Mouse (Mus musculus): ENCODE data around the gene Ly6g6d.

The Ly6g6d gene

GRCm38 (mm10) chr17:35024261-35024660 is 53.6 kb downstream of the Ly6g6d start:
- no peak for DNase-seq (ENCODE audit: low read depth)

DNA sequence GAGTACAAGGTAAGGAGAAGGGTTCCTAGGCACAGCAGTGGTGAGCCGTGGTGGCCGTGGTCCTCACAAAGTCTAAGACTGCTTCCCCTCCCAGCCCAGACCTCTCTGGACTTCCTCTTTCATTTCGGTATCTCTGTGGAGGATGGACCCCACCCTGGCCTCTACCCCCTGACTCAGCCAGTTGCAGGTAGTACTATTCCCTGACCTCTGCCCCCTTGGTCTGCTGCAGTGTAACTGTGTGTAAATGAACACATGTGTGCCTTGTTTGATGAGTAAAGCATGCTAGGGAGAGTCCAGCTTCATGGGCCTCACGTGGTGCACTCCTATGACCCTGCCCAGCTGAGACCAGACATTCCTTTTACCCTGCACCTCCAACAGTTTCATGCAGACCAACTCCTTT is 54.1 kb downstream of the Ly6g6d start:
- no peak for DNase-seq (ENCODE audit: low read depth)

DNA sequence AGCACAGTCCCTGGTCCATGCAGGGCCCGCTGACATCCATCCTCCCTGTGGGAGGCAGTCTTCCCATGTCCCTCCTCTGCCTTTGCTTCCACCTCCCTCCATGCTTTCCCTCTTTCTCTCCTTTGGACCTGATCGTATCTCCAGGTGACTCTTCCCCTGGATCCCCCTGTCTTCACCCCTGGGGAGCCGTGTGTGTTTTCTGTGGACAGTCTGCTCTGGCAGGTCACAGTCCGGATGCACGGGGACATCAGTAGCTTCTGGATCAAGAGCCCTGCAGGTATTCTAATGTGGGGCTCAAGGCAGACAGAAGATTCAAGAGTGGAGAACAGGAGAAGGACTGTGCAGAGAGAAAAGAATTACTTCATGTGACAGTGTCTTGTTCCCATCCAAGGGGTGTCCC is 54.6 kb downstream of the Ly6g6d start:
- no peak for DNase-seq (ENCODE audit: low read depth)

DNA sequence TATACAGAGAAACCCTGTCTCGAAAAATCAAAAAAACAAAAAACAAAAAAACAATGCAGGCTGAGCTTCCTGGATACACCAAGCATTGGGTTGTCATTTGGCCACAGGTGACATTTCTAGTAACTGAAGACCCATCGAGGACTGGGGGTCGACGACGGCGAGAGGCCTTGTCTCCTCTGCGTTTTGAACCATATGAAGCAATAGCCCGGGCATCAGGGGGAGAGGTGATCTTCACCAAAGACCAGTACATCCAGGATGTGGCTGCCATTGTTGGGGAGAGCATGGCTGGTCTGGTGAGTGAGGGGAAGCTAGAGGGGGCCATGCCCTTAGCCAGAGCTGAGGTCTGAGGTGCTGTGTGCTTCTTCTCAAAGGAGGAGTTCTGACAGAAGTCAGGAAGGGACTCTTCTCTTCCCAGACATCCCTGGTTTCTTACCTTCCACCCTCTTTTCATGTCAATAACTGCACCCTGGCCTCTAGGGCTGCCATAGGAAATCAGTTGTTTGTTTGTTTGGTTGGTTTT is 55.3 kb downstream of the Ly6g6d start:
- DNase-seq (ENCODE audit: low read depth) = no peak

- DNase-seq (ENCODE audit: low read depth) = no peak
These were observed 55.9 kb downstream of the Ly6g6d start for GRCm38 (mm10) chr17:35021842-35022477.

All from c-Kit-positive CD71-negative TER-119-negative erythroid progenitor cells, embryonic 14.5 days (primary cell).